Mouse (Mus musculus) common myeloid progenitor, adult 5-6 weeks (primary cell): ENCODE data around the gene A730015C16Rik. TPM values are rescaled to one million over a fixed set of nuclear protein-coding genes. Genes with fewer than 3 reads are reported as not detected.

ENCODE experiments used
- ATAC-seq: replicated peaks from 2 replicates; pipeline ENCODE4 v1.8.0; 2016; ENCODE audit warnings: low read depth, mild to moderate bottlenecking, moderate TSS enrichment, inconsistent platforms; ENCODE audit not compliant: poor library complexity, severe bottlenecking
- total RNA-seq: library from RNA; stranded (forward); fragments of 200-1000, 187-1606 nt; gene quantifications from 2 replicates; pipeline ENCODE4 v1.2.3, GENCODE M21; 2017

A730015C16Rik gene
- total RNA-seq, 1 experiment from 2014 or later, result 0.73 TPM

GRCm38 (mm10) chr4:108832916-108833827 lies 15.2 kb downstream of the A730015C16Rik start, which contains the start of gene Btf3l4:
Gene Btf3l4 (minus strand): TSS chr4:108833614.
- ATAC-seq, result peak; percentile 87

DNA sequence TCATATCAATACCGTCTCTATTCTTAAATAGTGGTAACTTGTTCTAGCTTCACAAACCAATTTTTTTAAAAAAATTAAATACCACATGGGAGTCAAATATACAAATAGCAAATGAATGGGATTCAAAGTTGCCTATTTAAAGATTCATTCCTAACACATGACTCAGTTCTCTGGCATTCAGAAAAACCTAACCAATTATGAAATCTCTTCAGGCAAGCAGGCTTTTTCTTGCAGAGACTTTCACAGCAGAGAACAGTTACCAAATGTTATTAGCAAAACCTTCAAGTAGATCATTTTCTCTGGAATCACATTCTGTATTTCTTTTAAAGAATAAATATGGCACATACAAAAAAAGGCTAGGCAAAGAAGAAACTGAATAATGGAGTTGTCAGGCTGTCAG lies 17.7 kb downstream of the A730015C16Rik start:
- no peak for ATAC-seq

GRCm38 (mm10) chr4:108826643-108827042 lies 21.8 kb downstream of the A730015C16Rik start:
- ATAC-seq, result no peak

DNA sequence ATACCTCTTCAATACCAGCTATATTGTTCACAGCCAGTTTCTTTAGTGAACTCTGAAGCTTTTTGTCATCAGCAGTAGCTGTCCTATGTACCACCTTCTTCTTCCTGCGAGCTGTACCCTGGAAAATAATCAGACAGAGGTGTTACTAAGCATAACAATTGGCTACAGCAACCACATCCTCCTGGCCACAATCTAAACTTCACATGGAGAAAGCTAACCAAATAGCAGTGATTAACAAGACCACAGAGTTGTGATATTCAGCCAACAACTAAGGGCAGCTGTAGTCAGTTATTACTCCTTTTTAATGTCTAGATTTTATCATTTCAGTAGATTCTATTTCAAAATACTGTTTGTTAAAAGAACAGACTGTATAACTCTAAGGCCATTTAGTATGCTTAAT lies 22.3 kb downstream of the A730015C16Rik start:
- ATAC-seq, result no peak

- no peak for ATAC-seq
Observed at GRCm38 (mm10) chr4:108825677-108826076, 22.7 kb downstream of the A730015C16Rik start.

DNA sequence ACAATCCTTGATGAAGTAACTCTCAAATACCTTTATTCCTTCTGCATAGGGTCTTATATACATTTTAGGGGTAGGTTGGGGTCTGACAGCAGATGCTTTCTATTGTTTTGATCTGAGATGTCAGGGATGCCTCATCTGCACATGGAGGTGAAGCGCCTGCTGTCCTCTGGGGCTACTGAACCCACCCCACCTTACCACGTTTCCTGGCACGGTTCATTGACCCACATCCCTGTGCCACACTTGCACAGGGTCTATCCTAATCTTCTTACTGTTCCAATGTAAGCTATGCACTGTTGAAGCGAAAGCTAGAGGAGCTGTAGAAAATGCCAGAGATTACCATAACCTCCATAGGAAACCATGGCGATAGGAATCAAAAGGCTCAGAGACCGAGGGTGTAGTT lies 36.9 kb downstream of the A730015C16Rik start:
- no peak for ATAC-seq

DNA sequence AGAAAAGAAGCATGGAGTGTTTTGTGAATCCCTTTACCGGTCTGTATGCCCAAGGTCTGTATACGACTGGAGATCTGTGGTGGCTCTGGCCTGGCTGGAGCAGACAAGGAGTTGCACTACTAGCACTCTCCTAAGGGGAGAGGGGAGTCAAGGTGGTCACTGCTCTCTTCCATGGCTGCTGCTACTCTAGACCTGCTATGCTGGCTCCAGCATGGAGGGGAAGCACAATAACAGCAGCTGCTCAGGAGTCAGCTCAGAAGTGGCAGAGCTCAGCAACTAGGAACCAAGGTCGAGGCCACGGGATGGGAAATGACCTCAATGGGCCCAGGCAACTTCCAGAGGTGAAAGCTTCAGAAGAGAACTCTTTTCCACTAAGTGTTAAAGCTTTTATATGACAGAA lies 37.3 kb downstream of the A730015C16Rik start:
- no peak for ATAC-seq

GRCm38 (mm10) chr4:108803535-108803934 lies 44.9 kb downstream of the A730015C16Rik start:
- no peak for ATAC-seq

GRCm38 (mm10) chr4:108798083-108798830 lies 50.2 kb downstream of the A730015C16Rik start:
- peak; percentile 83 for ATAC-seq

Other genes with a start within 250 kb of the A730015C16Rik start
- 28.3 and 36.1 TPM in 2 replicates for gene Cc2d1b, start 228.7 kb downstream of the A730015C16Rik start, total RNA-seq
- not detected in 2 replicates for gene 3110021N24Rik, start 129.0 kb downstream of the A730015C16Rik start, total RNA-seq
- gene Zfyve9, start 67.8 kb downstream of the A730015C16Rik start, total RNA-seq, result 0.64 TPM in 1 of 2 replicates, not detected in the other
- gene Btf3l4, start 15.0 kb downstream of the A730015C16Rik start, total RNA-seq, result 71.3 and 127 TPM in 2 replicates
- 55.2 and 72.2 TPM in 2 replicates for gene Txndc12, start 14.0 kb downstream of the A730015C16Rik start, total RNA-seq
- gene Kti12, start 834 bp downstream of the A730015C16Rik start, total RNA-seq, result 33.8 and 40.1 TPM in 2 replicates
- gene Rab3b, start 30.4 kb upstream of the A730015C16Rik start, total RNA-seq, result not detected in 2 replicates
- 80.3 and 138 TPM in 2 replicates for gene Nrd1, start 152.0 kb upstream of the A730015C16Rik start, total RNA-seq